Mouse (Mus musculus) heart, adult 11 months (tissue): ENCODE data around the gene Banf1.
A peak's percentile ranks its signal among the peaks of the same experiment; 100 is the strongest.
"Not testable (repeated sequence)": the region's sequence is repeated elsewhere in the genome, so short reads cannot be mapped to it uniquely, and the experiment has no call there.

Experiments
- DNase-seq: peaks from one replicate; pipeline ENCODE4 v3.0.0; 2022

The Banf1 gene

GRCm38 (mm10) chr19:5372724-5373123 lies 5.8 kb upstream of the Banf1 start:
- no peak for DNase-seq

- no peak for DNase-seq
These were observed 4.0 kb upstream of the Banf1 start for GRCm38 (mm10) chr19:5370932-5371331.

GRCm38 (mm10) chr19:5367455-5367854 lies 487 bp upstream of the Banf1 start:
- no peak for DNase-seq

GRCm38 (mm10) chr19:5366175-5367052 lies 554 bp downstream of the Banf1 start, which contains the start of gene Eif1ad:
Gene Eif1ad (plus strand): TSS chr19:5366741.
- DNase-seq: peak; percentile 99

- peak; percentile 90 for DNase-seq
These were observed 1.2 kb downstream of the Banf1 start for GRCm38 (mm10) chr19:5365751-5366150.

- DNase-seq: no peak
These were observed 2.8 kb downstream of the Banf1 start for GRCm38 (mm10) chr19:5364124-5364523.

GRCm38 (mm10) chr19:5362186-5362585 lies 4.8 kb downstream of the Banf1 start:
- DNase-seq: no peak

- no peak for DNase-seq
These were observed 10.9 kb downstream of the Banf1 start for GRCm38 (mm10) chr19:5356080-5356479.

GRCm38 (mm10) chr19:5353609-5354008 lies 13.4 kb downstream of the Banf1 start:
- no peak for DNase-seq

GRCm38 (mm10) chr19:5349502-5349873 lies 17.5 kb downstream of the Banf1 start, which contains the start of gene Cst6:
Gene Cst6 (minus strand): TSS chr19:5349574.
- not testable (repeated sequence) for DNase-seq

- peak; percentile 90 for DNase-seq
These were observed 18.2 kb downstream of the Banf1 start for GRCm38 (mm10) chr19:5348526-5349501.

GRCm38 (mm10) chr19:5348064-5348463 lies 18.9 kb downstream of the Banf1 start:
- peak; percentile 88 for DNase-seq

GRCm38 (mm10) chr19:5345297-5346131 lies 21.5 kb downstream of the Banf1 start:
- DNase-seq: peak; percentile 99

GRCm38 (mm10) chr19:5341360-5341759 lies 25.6 kb downstream of the Banf1 start:
- peak; percentile 98 for DNase-seq

GRCm38 (mm10) chr19:5337975-5338374 lies 29.0 kb downstream of the Banf1 start:
- peak; percentile 97 for DNase-seq

- no peak for DNase-seq
These were observed 31.5 kb downstream of the Banf1 start, which contains the start of gene Catsper1 for GRCm38 (mm10) chr19:5335441-5335840. Gene Catsper1 (plus strand): TSS chr19:5335741.

GRCm38 (mm10) chr19:5334741-5335140 lies 32.2 kb downstream of the Banf1 start:
- DNase-seq: no peak

GRCm38 (mm10) chr19:5327970-5328369 lies 39.0 kb downstream of the Banf1 start:
- no peak for DNase-seq

- no peak for DNase-seq
These were observed 43.2 kb downstream of the Banf1 start for GRCm38 (mm10) chr19:5323801-5324200.
